Mouse (Mus musculus) urinary bladder, postnatal 36 days (tissue): Measurements from ENCODE around the gene Nlrx1.

Experiments
- DNase-seq, 2 experiments: peaks; one replicate each; pipeline ENCODE4 v3.0.0; 2022; ENCODE audit warnings: low spot score in 2 of 2, mixed read lengths in 1 of 2

The Nlrx1 gene

GRCm38 (mm10) chr9:44269077-44269476 is 678 bp upstream of the Nlrx1 start:
- no peak for DNase-seq

- DNase-seq, result peak; percentile 86 to 89
Measured at GRCm38 (mm10) chr9:44268027-44268360, 405 bp downstream of the Nlrx1 start.

GRCm38 (mm10) chr9:44267319-44268026 is 926 bp downstream of the Nlrx1 start:
- DNase-seq, result no peak

GRCm38 (mm10) chr9:44266478-44267226 is 1.7 kb downstream of the Nlrx1 start:
- no peak for DNase-seq

GRCm38 (mm10) chr9:44261388-44261787 is 7.0 kb downstream of the Nlrx1 start:
- DNase-seq, result no peak

GRCm38 (mm10) chr9:44259014-44259413 is 9.4 kb downstream of the Nlrx1 start:
- DNase-seq, result no peak

- DNase-seq, result no peak
Measured at GRCm38 (mm10) chr9:44256213-44256612, 12.2 kb downstream of the Nlrx1 start.

GRCm38 (mm10) chr9:44255136-44255521 is 13.3 kb downstream of the Nlrx1 start:
- no peak for DNase-seq

- DNase-seq, result no peak
Measured at GRCm38 (mm10) chr9:44254508-44255135, 13.8 kb downstream of the Nlrx1 start.

- no peak for DNase-seq
Measured at GRCm38 (mm10) chr9:44253441-44253840, 15.0 kb downstream of the Nlrx1 start.

- DNase-seq, result no peak
Measured at GRCm38 (mm10) chr9:44251314-44251713, 17.1 kb downstream of the Nlrx1 start, which contains the start of gene Pdzd3. Pdzd3 (minus strand) TSS chr9:44251471.

GRCm38 (mm10) chr9:44250445-44250844 is 18.0 kb downstream of the Nlrx1 start:
- no peak for DNase-seq

GRCm38 (mm10) chr9:44249181-44250146 is 18.9 kb downstream of the Nlrx1 start:
- peak; percentile 39 to 69 for DNase-seq

- no peak for DNase-seq
Measured at GRCm38 (mm10) chr9:44247907-44248306, 20.5 kb downstream of the Nlrx1 start.

GRCm38 (mm10) chr9:44243621-44244020 is 24.8 kb downstream of the Nlrx1 start:
- no peak for DNase-seq

GRCm38 (mm10) chr9:44241418-44241817 is 27.0 kb downstream of the Nlrx1 start:
- DNase-seq, result no peak

GRCm38 (mm10) chr9:44240911-44241310 is 27.5 kb downstream of the Nlrx1 start:
- DNase-seq, result no peak

- no peak for DNase-seq
Measured at GRCm38 (mm10) chr9:44240399-44240798, 28.0 kb downstream of the Nlrx1 start, which contains the start of gene Ccdc153. Ccdc153 (plus strand) TSS chr9:44240676.

GRCm38 (mm10) chr9:44239447-44239846 is 29.0 kb downstream of the Nlrx1 start:
- peak in 1 of 2 experiments; percentile 14 for DNase-seq

GRCm38 (mm10) chr9:44238501-44239190 is 29.8 kb downstream of the Nlrx1 start:
- no peak for DNase-seq

GRCm38 (mm10) chr9:44237128-44237527 is 31.3 kb downstream of the Nlrx1 start:
- DNase-seq, result no peak
